Mouse (Mus musculus) kidney, adult 2 months (tissue): ENCODE measurements around the gene Spem1. TPM values are rescaled to one million over a fixed set of nuclear protein-coding genes. Genes with fewer than 3 reads are reported as not detected.
A peak's percentile ranks its signal among the peaks of the same experiment; 100 is the strongest.

Experiments used
- DNase-seq: peaks from one replicate; pipeline ENCODE4 v3.0.0; 2021
- H3K27ac ChIP-seq: fragments of 200-500 bp; 2 replicates; pipeline ENCODE4 v1.5.1; 2012; ENCODE audit warnings: low read depth, low read length, control low read depth, inconsistent platforms; ENCODE audit not compliant: insufficient read depth
- H3K27me3 ChIP-seq: fragments of 200-500 bp; replicated peaks from 2 replicates; pipeline ENCODE4 v1.6.1; 2012; ENCODE audit warnings: mild to moderate bottlenecking, moderate library complexity, low read length, inconsistent platforms; ENCODE audit not compliant: control insufficient read depth, insufficient read depth
- H3K36me3 ChIP-seq: fragments of 200-500 bp; 2 replicates; pipeline ENCODE4 v1.6.1; 2012; ENCODE audit warnings: mild to moderate bottlenecking, moderate library complexity, low read length, inconsistent platforms; ENCODE audit not compliant: control insufficient read depth, insufficient read depth
- H3K4me1 ChIP-seq: fragments of 200-500 bp; 2 replicates; pipeline ENCODE4 v1.6.1; 2011; ENCODE audit warnings: low read length; ENCODE audit not compliant: control insufficient read depth, insufficient read depth
- H3K4me3 ChIP-seq: fragments of 200-500 bp; 2 replicates; pipeline ENCODE4 v1.5.1; 2011; ENCODE audit warnings: mild to moderate bottlenecking, low read depth, low read length, control low read depth; ENCODE audit not compliant: insufficient read depth
- CTCF ChIP-seq: fragments of 200-500 bp; conservative IDR thresholded peaks from 2 replicates; pipeline ENCODE4 v1.5.1; 2011; ENCODE audit warnings: low read depth, mild to moderate bottlenecking, control low read depth, low read length, moderate library complexity, mixed read lengths; ENCODE audit not compliant: insufficient read depth, insufficient read length
- POLR2A ChIP-seq: fragments of 200-500 bp; IDR thresholded peaks from one replicate; pipeline ENCODE4 v1.6.1; 2011; ENCODE audit warnings: low read depth, low read length, control low read depth
- WGBS: fragments of 180-500 bp; shearing (Covaris S2); methylation state at CpG from one replicate; pipeline ENCODE4 v1.1.7; 2018; 5-methylcytosine and 5-hydroxymethylcytosine counted together
- polyA plus RNA-seq: library from polyadenylated mRNA; depleted of rRNA; stranded (reverse); fragments of >200 nt; gene quantifications from 2 replicates; pipeline ENCODE4 v1.2.3, GENCODE M21; 2012

Spem1 gene
- polyA plus RNA-seq, 1 experiment, result 0.28 TPM

DNA sequence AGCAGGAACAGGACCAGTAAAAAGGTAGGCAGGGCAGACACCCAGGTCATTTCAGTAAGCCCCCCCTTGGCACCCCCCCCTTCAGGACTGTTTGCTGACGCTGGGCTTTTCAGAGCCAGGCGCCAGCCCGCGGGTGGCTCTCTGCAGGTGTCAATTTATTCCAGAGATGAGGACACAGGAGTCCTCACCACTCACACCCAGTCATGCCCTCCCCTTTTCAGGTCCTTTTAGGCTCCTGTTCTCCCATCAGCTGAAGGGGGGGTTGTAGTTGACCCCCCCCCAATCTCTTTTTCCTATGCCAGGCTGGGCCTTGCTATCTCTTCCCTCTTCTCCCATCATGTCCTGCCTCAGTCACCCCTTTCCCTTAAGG lies 14.0 kb upstream of the Spem1 start:
- no peak overlapping the region for H3K4me3 ChIP-seq
- no peak for DNase-seq
- WGBS, result 42% methylated on average over 4 of the region's 4 CpGs
- no peak overlapping the region for H3K27ac ChIP-seq
- H3K36me3 ChIP-seq, result no peaks in the 10 kb centered on the region
- TF ChIP-seq POLR2A (no peak), CTCF (no peak)
- peaks cover 6% of the 10 kb centered on the region for H3K4me1 ChIP-seq
- no peaks in the 10 kb centered on the region for H3K27me3 ChIP-seq

DNA sequence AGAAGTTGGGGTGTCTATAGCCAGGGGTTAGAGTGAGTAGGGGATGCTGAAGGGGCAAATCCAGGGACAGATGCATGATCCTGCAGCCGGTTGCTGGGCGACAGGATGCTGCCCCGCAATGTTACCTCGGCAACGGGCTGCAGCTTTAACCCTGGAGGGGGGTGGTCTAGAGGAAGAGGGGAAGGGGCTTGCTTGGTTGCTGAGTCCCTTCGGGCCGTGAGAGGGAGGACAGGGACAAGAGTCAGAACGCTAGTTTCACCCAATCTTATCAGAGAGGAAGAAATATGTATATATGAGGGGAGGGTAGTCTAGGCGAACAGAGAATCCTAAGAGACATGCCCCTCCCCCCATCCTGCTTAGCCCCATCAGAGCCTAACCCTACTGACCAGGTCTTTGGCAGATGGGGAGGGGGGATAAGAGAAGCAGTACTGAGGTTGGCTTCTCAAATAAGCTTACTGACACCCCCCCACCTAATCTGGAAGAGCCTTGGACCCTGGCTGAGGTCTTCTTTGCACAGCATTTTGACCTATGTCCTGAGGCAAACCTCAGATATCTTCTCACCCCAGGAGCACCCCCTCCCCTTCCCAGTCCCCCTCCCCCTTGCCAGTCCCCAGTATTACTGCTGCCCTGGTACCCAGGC lies 13.5 kb upstream of the Spem1 start:
- DNase-seq, result no peak
- Histone ChIP-seq H3K4me3 (no peak overlapping the region), H3K27me3 (no peaks in the 10 kb centered on the region), H3K36me3 (no peaks in the 10 kb centered on the region), H3K27ac (no peak overlapping the region), H3K4me1 (peaks cover 6% of the 10 kb centered on the region)
- no peak for TF ChIP-seq CTCF
- no peak for TF ChIP-seq POLR2A
- WGBS, result 56% methylated on average over 9 of the region's 9 CpGs

- TF ChIP-seq POLR2A (no peak), CTCF (no peak)
- no peak overlapping the region for H3K27ac ChIP-seq
- no peaks in the 10 kb centered on the region for H3K36me3 ChIP-seq
- peaks cover 4% of the 10 kb centered on the region for H3K4me1 ChIP-seq
- no peaks in the 10 kb centered on the region for H3K27me3 ChIP-seq
- WGBS, result 29% methylated on average over 40 of the region's 48 CpGs
- peak overlapping the region; percentile 16; the same call in 1 of the 2 replicates for H3K4me3 ChIP-seq
- DNase-seq, result peak; percentile 33
Measured at GRCm38 (mm10) chr11:69834001-69834549, 12.1 kb upstream of the Spem1 start.

GRCm38 (mm10) chr11:69833554-69833953 lies 11.6 kb upstream of the Spem1 start:
- H3K4me3 ChIP-seq, result 0 out of 2 replicates have a peak overlapping the region, but pooled peaks have one; percentile 16
- no peaks in the 10 kb centered on the region for H3K27me3 ChIP-seq
- no peak for DNase-seq
- no peak for TF ChIP-seq CTCF
- TF ChIP-seq POLR2A, result no peak
- WGBS, result 78% methylated on average over 8 of the region's 8 CpGs
- no peak overlapping the region for H3K27ac ChIP-seq
- no peaks in the 10 kb centered on the region for H3K36me3 ChIP-seq
- H3K4me1 ChIP-seq, result no peaks in the 10 kb centered on the region

- no peak for DNase-seq
- TF ChIP-seq POLR2A, result no peak
- TF ChIP-seq CTCF, result no peak
- Histone ChIP-seq H3K4me1 (no peaks in the 10 kb centered on the region), H3K27ac (no peak overlapping the region), H3K4me3 (no peak overlapping the region), H3K36me3 (no peaks in the 10 kb centered on the region), H3K27me3 (no peaks in the 10 kb centered on the region)
- 74% methylated on average over 5 of the region's 5 CpGs for WGBS
Measured at GRCm38 (mm10) chr11:69828832-69829231, 6.9 kb upstream of the Spem1 start.

GRCm38 (mm10) chr11:69823456-69823855 lies 1.5 kb upstream of the Spem1 start:
- Histone ChIP-seq H3K4me1 (no peaks in the 10 kb centered on the region), H3K27ac (no peak overlapping the region), H3K36me3 (no peaks in the 10 kb centered on the region), H3K4me3 (no peak overlapping the region), H3K27me3 (no peaks in the 10 kb centered on the region)
- WGBS, result 46% methylated on average over 2 of the region's 2 CpGs
- DNase-seq, result no peak
- TF ChIP-seq POLR2A (no peak), CTCF (no peak)

GRCm38 (mm10) chr11:69818871-69819270 lies 3.1 kb downstream of the Spem1 start:
- H3K36me3 ChIP-seq, result no peaks in the 10 kb centered on the region
- H3K27ac ChIP-seq, result no peak overlapping the region
- no peaks in the 10 kb centered on the region for H3K4me1 ChIP-seq
- no peaks in the 10 kb centered on the region for H3K27me3 ChIP-seq
- WGBS, result 87% methylated on average over 8 of the region's 8 CpGs
- no peak overlapping the region for H3K4me3 ChIP-seq
- TF ChIP-seq POLR2A (no peak), CTCF (no peak)
- no peak for DNase-seq
